Mouse (Mus musculus) cortical plate, adult 2 months (tissue): ENCODE results near the gene S100a6.

Source experiments
- CTCF ChIP-seq: fragments of 200-500 bp; IDR thresholded peaks from 2 replicates; pipeline ENCODE4 v1.5.1; 2011; ENCODE audit warnings: mild to moderate bottlenecking, control low read depth, low read length; ENCODE audit not compliant: insufficient read depth; ENCODE audit errors: extremely low read depth
- POLR2A ChIP-seq: fragments of 200-500 bp; IDR thresholded peaks from 2 replicates; pipeline ENCODE4 v1.6.1; 2011; ENCODE audit warnings: mild to moderate bottlenecking, low read length, control low read depth; ENCODE audit not compliant: insufficient read depth; ENCODE audit errors: extremely low read depth

- TF ChIP-seq CTCF (no peak), POLR2A (no peak)
Observed at GRCm38 (mm10) chr3:90576351-90577001, 36.2 kb upstream of the S100a6 start.
